Mouse (Mus musculus) forebrain, embryonic 10.5 days (tissue): Measurements from ENCODE around the gene Fryl. TPM values are rescaled to one million over a fixed set of nuclear protein-coding genes. Genes with fewer than 3 reads are reported as not detected.

Source experiments
- DNase-seq: peaks from one replicate; pipeline ENCODE4 v3.0.0-alpha.2; 2017; ENCODE audit warnings: low spot score; ENCODE audit errors: extremely low spot score
- H3K27ac ChIP-seq: fragments of 300-500 bp; sonication (generic); 2 replicates; pipeline ENCODE4 v1.5.1; 2016; ENCODE audit warnings: mild to moderate bottlenecking
- H3K27me3 ChIP-seq: fragments of 300-500 bp; sonication (generic); 2 replicates; pipeline ENCODE4 v1.6.1; 2016; ENCODE audit warnings: mild to moderate bottlenecking; ENCODE audit not compliant: poor library complexity, severe bottlenecking
- H3K36me3 ChIP-seq: fragments of 300-500 bp; sonication (generic); replicated peaks from 2 replicates; pipeline ENCODE4 v1.6.1; 2016; ENCODE audit warnings: mild to moderate bottlenecking, moderate library complexity
- H3K4me1 ChIP-seq: fragments of 300-500 bp; sonication (generic); 2 replicates; pipeline ENCODE4 v1.6.1; 2016
- H3K4me3 ChIP-seq: fragments of 300-500 bp; sonication (generic); 2 replicates; pipeline ENCODE4 v1.5.1; 2016; ENCODE audit warnings: mild to moderate bottlenecking, moderate library complexity
- H3K9me3 ChIP-seq: fragments of 300-500 bp; sonication (generic); 2 replicates; pipeline ENCODE4 v1.6.1; 2016; ENCODE audit warnings: mild to moderate bottlenecking, moderate library complexity
- WGBS: fragments of 180-500 bp; shearing (Covaris S2); methylation state at CpG from one replicate; pipeline ENCODE4 v1.1.7; 2016; 5-methylcytosine and 5-hydroxymethylcytosine counted together
- polyA plus RNA-seq: library from polyadenylated mRNA; unstranded; fragments of >200 nt; fragmentation: Nextera tagmentation; extraction: Ambion mirVana; gene quantifications from 2 replicates; pipeline ENCODE4 v1.2.1, GENCODE M21; 2016

The Fryl gene
- polyA plus RNA-seq, 1 experiment from 2014 or later = 28.0 TPM

- H3K4me1 ChIP-seq = peaks cover 9% of the 10 kb centered on the region
- WGBS = 72% methylated on average over 4 of the region's 4 CpGs
- no peak overlapping the region for H3K4me3 ChIP-seq
- no peaks in the 10 kb centered on the region for H3K36me3 ChIP-seq
- no peak for DNase-seq
- H3K27ac ChIP-seq = peak overlapping the region; percentile 36; the same call in 1 of the 2 replicates
- H3K27me3 ChIP-seq = no peaks in the 10 kb centered on the region
- H3K9me3 ChIP-seq = no peaks in the 10 kb centered on the region
Measured at GRCm38 (mm10) chr5:73279732-73280566, 23.5 kb upstream of the Fryl start.

- WGBS = 82% methylated on average over 10 of the region's 10 CpGs
- H3K36me3 ChIP-seq = no peaks in the 10 kb centered on the region
- no peaks in the 10 kb centered on the region for H3K9me3 ChIP-seq
- H3K27ac ChIP-seq = no peak overlapping the region
- H3K4me3 ChIP-seq = no peak overlapping the region
- no peak for DNase-seq
- peaks cover 9% of the 10 kb centered on the region for H3K4me1 ChIP-seq
- H3K27me3 ChIP-seq = no peaks in the 10 kb centered on the region
Measured at GRCm38 (mm10) chr5:73279190-73279589, 22.8 kb upstream of the Fryl start.

DNA sequence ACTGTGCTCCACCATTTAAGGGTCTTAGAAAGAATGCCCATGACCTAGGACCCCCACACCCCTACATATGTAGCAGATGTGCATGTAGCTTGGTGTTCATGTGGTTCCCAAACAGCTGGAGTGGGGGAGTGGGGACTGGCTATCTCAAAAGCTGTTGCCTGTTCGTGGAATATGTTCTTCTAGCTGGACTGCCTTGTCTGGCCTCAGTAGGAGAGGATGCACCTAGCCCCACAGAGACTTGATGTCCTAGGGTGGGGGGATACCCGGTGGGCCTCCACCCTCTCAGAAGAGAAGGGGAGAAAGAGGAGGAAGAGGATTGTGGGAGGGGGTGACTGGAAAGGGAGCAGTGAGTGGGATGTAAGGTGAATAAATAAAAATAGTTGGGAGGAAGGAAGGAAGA lies 18.5 kb upstream of the Fryl start:
- 86% methylated on average over 2 of the region's 2 CpGs for WGBS

DNA sequence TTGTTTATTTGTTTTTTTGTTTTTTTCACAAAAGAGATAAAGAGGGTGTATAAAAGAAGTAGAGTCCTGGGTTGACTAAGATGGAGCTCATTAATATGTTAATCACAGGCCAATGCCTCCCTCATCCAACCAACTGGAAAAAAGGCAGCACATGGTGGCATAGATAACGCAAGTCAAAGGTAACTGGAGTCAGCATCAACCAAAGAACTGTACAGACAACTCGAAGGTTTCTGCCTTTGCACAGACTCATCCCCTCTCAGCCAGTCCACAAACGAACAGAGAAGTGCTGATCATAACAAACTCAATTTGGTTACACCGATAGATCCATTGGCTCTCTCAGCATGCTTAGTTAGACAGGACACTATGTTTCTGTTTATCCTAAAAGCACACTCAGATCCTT lies 16.8 kb upstream of the Fryl start:
- WGBS = 77% methylated on average over 4 of the region's 4 CpGs

More for the DNA sequence above, 18.5 kb upstream of the Fryl start:
- Histone ChIP-seq H3K27ac (no peak overlapping the region), H3K27me3 (no peaks in the 10 kb centered on the region), H3K36me3 (no peaks in the 10 kb centered on the region), H3K9me3 (no peaks in the 10 kb centered on the region), H3K4me1 (peaks cover 19% of the 10 kb centered on the region), H3K4me3 (no peak overlapping the region)
- DNase-seq = no peak

DNA sequence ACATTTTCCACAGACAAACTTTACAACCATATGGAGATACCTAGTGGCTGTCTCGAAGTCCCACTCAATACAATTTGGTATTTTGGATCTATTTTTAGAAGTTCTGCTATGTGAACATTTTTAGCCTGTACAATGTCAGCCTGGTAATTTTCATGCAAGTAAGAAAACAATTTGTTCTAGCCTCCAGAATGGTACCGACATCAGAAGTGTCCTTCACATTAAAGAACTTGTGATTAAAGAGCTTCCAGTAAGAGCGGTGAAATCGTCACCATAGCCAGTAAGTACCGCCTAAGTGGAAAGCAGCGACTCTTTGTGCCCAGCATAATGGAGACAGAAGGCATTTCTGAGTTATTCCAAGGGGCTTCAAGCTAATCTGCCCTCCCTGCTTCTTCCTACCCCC lies 14.2 kb upstream of the Fryl start:
- Histone ChIP-seq H3K4me3 (no peak overlapping the region), H3K36me3 (no peaks in the 10 kb centered on the region), H3K27ac (no peak overlapping the region), H3K4me1 (peaks cover 11% of the 10 kb centered on the region), H3K27me3 (no peaks in the 10 kb centered on the region), H3K9me3 (no peaks in the 10 kb centered on the region)
- DNase-seq = no peak
- WGBS = 86% methylated on average over 6 of the region's 6 CpGs

More for the DNA sequence above, 16.8 kb upstream of the Fryl start:
- H3K4me3 ChIP-seq = no peak overlapping the region
- H3K27me3 ChIP-seq = no peaks in the 10 kb centered on the region
- H3K4me1 ChIP-seq = peaks cover 11% of the 10 kb centered on the region
- no peak overlapping the region for H3K27ac ChIP-seq
- DNase-seq = no peak
- H3K9me3 ChIP-seq = no peaks in the 10 kb centered on the region
- H3K36me3 ChIP-seq = no peaks in the 10 kb centered on the region

DNA sequence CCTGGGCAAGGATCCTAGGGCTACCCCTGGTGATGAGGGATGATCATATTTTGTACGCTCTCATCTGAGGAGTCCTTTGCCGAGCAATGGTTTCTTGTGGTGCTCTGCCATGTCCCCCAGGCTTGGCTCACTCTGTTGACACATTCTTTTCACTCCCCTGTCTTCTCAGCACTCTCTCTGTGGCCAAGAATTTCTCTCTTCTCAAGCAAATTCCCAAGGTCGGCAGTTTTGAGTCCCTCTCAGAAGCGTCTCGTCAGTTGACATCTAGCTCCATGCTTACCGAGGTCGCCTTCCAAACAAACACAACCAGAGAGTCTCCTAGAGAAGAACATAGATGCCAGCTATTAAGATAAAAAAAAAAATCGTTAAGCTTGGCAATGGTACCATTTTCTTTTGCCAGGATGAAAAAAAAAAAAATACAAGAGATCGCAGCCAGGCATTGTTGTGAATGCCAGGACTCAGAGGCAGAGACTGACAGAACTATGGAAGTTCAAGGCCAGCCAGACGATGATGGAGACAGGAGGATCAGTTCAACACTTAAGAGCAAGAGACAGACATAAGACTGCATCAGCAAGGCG lies 12.3 kb upstream of the Fryl start:
- no peak overlapping the region for H3K4me3 ChIP-seq
- DNase-seq = no peak

GRCm38 (mm10) chr5:73265460-73265859 lies 9.0 kb upstream of the Fryl start:
- Histone ChIP-seq H3K27ac (no peak overlapping the region), H3K36me3 (no peaks in the 10 kb centered on the region), H3K4me1 (no peaks in the 10 kb centered on the region), H3K4me3 (no peak overlapping the region), H3K9me3 (no peaks in the 10 kb centered on the region), H3K27me3 (no peaks in the 10 kb centered on the region)
- no peak for DNase-seq
- WGBS = 68% methylated on average over 5 of the region's 5 CpGs

More for the DNA sequence above, 12.3 kb upstream of the Fryl start:
- 88% methylated on average over 11 of the region's 11 CpGs for WGBS
- peaks cover 11% of the 10 kb centered on the region for H3K4me1 ChIP-seq
- H3K27me3 ChIP-seq = no peaks in the 10 kb centered on the region
- H3K36me3 ChIP-seq = no peaks in the 10 kb centered on the region
- H3K27ac ChIP-seq = no peak overlapping the region
- H3K9me3 ChIP-seq = no peaks in the 10 kb centered on the region

DNA sequence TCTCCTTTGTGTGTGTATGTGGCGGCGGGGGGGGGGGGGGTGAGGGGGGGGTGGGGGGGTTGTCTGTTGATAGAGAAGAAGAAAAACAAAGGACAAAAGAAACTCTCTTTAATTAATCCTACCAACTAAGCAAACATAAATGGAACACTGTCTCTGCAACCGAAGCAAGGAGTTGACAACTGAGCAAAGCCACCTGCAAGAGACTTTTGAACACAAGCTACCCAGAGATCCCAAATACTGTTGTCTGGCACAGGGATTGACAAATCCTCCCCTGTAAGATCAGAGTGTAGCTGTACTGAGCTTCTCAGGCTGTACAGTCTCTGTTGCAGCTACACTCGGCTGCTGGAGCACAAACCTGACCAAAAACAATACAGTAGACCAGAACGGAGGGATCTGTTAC lies 7.7 kb upstream of the Fryl start:
- Histone ChIP-seq H3K27me3 (no peaks in the 10 kb centered on the region), H3K27ac (no peak overlapping the region), H3K4me3 (no peak overlapping the region), H3K36me3 (no peaks in the 10 kb centered on the region), H3K4me1 (no peaks in the 10 kb centered on the region), H3K9me3 (no peaks in the 10 kb centered on the region)
- WGBS = 64% methylated on average over 5 of the region's 5 CpGs
- DNase-seq = no peak

DNA sequence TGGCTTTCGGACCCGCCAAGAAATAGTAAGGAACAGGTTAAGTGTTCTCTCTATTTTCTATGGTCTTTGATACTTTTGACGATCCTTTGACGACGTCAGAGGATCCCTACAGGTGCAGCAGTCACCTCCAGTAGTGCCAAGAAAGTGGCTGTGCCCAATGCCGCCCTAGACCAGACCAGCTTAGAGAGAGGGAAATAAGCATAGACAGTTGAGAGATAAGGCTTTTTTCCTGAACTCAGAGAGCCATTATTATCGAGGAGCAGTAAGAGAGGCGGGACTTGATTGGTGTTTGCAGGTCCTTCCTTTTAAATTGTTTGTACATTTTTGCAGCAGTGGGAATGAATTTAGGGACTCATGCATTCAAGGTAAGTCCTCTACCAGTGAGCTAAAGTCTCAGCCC lies 1.3 kb upstream of the Fryl start:
- Histone ChIP-seq H3K4me3 (peak overlapping the region; percentile 93; the same call in 1 of the 2 replicates), H3K27ac (no peak overlapping the region)
- WGBS = 53% methylated on average over 8 of the region's 8 CpGs

DNA sequence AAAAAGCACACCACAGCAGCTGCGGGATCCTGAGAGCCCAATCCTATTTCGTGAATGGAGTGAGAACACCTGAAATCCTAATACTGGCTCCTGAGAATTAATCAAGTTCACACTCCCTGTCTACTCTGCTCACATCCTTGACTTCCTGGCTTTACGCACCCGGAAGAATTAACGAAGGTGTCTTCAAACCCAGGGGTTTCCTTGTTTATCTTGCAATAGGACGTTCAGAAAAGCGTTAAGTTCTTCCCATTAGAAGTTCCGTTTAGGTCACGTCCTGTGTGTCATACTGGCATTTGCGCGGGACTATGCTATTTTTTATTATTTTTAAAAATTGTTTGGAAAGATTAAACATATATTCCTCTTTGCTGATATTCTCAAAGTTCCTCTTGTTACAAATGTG lies 677 bp upstream of the Fryl start:
- Histone ChIP-seq H3K4me1 (peaks cover 30% of the 10 kb centered on the region), H3K4me3 (peak overlapping the region; percentile 93), H3K27ac (peak overlapping the region; percentile 97), H3K36me3 (no peaks in the 10 kb centered on the region), H3K27me3 (peaks cover 4% of the 10 kb centered on the region; the same call in 1 of the 2 replicates), H3K9me3 (no peaks in the 10 kb centered on the region)
- 7% methylated on average over 11 of the region's 11 CpGs for WGBS
- no peak for DNase-seq

More for the DNA sequence above, 1.3 kb upstream of the Fryl start:
- Histone ChIP-seq H3K36me3 (no peaks in the 10 kb centered on the region), H3K9me3 (no peaks in the 10 kb centered on the region), H3K4me1 (peaks cover 30% of the 10 kb centered on the region), H3K27me3 (peaks cover 4% of the 10 kb centered on the region; the same call in 1 of the 2 replicates)
- DNase-seq = no peak

GRCm38 (mm10) chr5:73255321-73256251 lies 833 bp downstream of the Fryl start:
- Histone ChIP-seq H3K27me3 (peaks cover 4% of the 10 kb centered on the region; the same call in 1 of the 2 replicates), H3K36me3 (no peaks in the 10 kb centered on the region), H3K4me1 (peaks cover 33% of the 10 kb centered on the region), H3K27ac (peak overlapping the region; percentile 97), H3K4me3 (peak overlapping the region; percentile 93), H3K9me3 (no peaks in the 10 kb centered on the region)
- peak; percentile 66 for DNase-seq
- under 1% methylated on average over 115 of the region's 129 CpGs for WGBS

- peak overlapping the region; percentile 93 for H3K4me3 ChIP-seq
- H3K4me1 ChIP-seq = peaks cover 33% of the 10 kb centered on the region
- 0 out of 2 replicates have a peak, but pooled peaks cover 3% of the 10 kb centered on the region for H3K36me3 ChIP-seq
- 65% methylated on average over 5 of the region's 5 CpGs for WGBS
- peak overlapping the region; percentile 97 for H3K27ac ChIP-seq
- peaks cover 4% of the 10 kb centered on the region; the same call in 1 of the 2 replicates for H3K27me3 ChIP-seq
- no peaks in the 10 kb centered on the region for H3K9me3 ChIP-seq
- no peak for DNase-seq
Measured at GRCm38 (mm10) chr5:73254660-73255059, 1.8 kb downstream of the Fryl start.
